Mouse (Mus musculus): ENCODE measurements around the gene Magi2. TPM values are rescaled to one million over a fixed set of nuclear protein-coding genes. Genes with fewer than 3 reads are reported as not detected.

The Magi2 gene
- total RNA-seq, 2 experiments from 2014 or later, result 6.6 TPM

GRCm38 (mm10) chr5:19745916-19746315 lies 519.1 kb downstream of the Magi2 start:
- no peak for DNase-seq (ENCODE audit: low spot score in 2 of 2)

GRCm38 (mm10) chr5:19746865-19747514 lies 520.2 kb downstream of the Magi2 start:
- DNase-seq (ENCODE audit: low spot score in 2 of 2), result no peak

- DNase-seq (ENCODE audit: low spot score in 2 of 2), result no peak
These were observed 520.8 kb downstream of the Magi2 start for GRCm38 (mm10) chr5:19747631-19748030.

GRCm38 (mm10) chr5:19779224-19779623 lies 552.4 kb downstream of the Magi2 start:
- no peak for DNase-seq (ENCODE audit: low spot score in 2 of 2)

GRCm38 (mm10) chr5:19780076-19780475 lies 553.2 kb downstream of the Magi2 start:
- no peak for DNase-seq (ENCODE audit: low spot score in 2 of 2)

GRCm38 (mm10) chr5:19785320-19785719 lies 558.5 kb downstream of the Magi2 start:
- DNase-seq (ENCODE audit: low spot score in 2 of 2), result no peak

- no peak for DNase-seq (ENCODE audit: low spot score in 2 of 2)
These were observed 560.8 kb downstream of the Magi2 start for GRCm38 (mm10) chr5:19787522-19788144.

- no peak for DNase-seq (ENCODE audit: low spot score in 2 of 2)
These were observed 576.4 kb downstream of the Magi2 start for GRCm38 (mm10) chr5:19803052-19803769.

- no peak for DNase-seq (ENCODE audit: low spot score in 2 of 2)
These were observed 595.7 kb downstream of the Magi2 start for GRCm38 (mm10) chr5:19822502-19822901.

GRCm38 (mm10) chr5:19825943-19826342 lies 599.1 kb downstream of the Magi2 start:
- no peak for DNase-seq (ENCODE audit: low spot score in 2 of 2)

GRCm38 (mm10) chr5:19829341-19829740 lies 602.5 kb downstream of the Magi2 start:
- no peak for DNase-seq (ENCODE audit: low spot score in 2 of 2)

GRCm38 (mm10) chr5:19862854-19863253 lies 636.0 kb downstream of the Magi2 start:
- DNase-seq (ENCODE audit: low spot score in 2 of 2), result no peak

GRCm38 (mm10) chr5:19870406-19870805 lies 643.6 kb downstream of the Magi2 start:
- no peak for DNase-seq (ENCODE audit: low spot score in 2 of 2)

- DNase-seq (ENCODE audit: low spot score in 2 of 2), result no peak
These were observed 664.9 kb downstream of the Magi2 start for GRCm38 (mm10) chr5:19891693-19892092.

- no peak for DNase-seq (ENCODE audit: low spot score in 2 of 2)
These were observed 669.1 kb downstream of the Magi2 start for GRCm38 (mm10) chr5:19895893-19896292.

GRCm38 (mm10) chr5:19901625-19902024 lies 674.8 kb downstream of the Magi2 start:
- no peak for DNase-seq (ENCODE audit: low spot score in 2 of 2)

GRCm38 (mm10) chr5:19906636-19907035 lies 679.8 kb downstream of the Magi2 start:
- DNase-seq (ENCODE audit: low spot score in 2 of 2), result no peak

- no peak for DNase-seq (ENCODE audit: low spot score in 2 of 2)
These were observed 680.6 kb downstream of the Magi2 start for GRCm38 (mm10) chr5:19907381-19907982.

- no peak for DNase-seq (ENCODE audit: low spot score in 2 of 2)
These were observed 681.3 kb downstream of the Magi2 start for GRCm38 (mm10) chr5:19907983-19908705.

- DNase-seq (ENCODE audit: low spot score in 2 of 2), result no peak
These were observed 681.8 kb downstream of the Magi2 start for GRCm38 (mm10) chr5:19908706-19909060.

- no peak for DNase-seq (ENCODE audit: low spot score in 2 of 2)
These were observed 682.2 kb downstream of the Magi2 start for GRCm38 (mm10) chr5:19909071-19909470.

All from gastrocnemius, postnatal 4 days (tissue).